Mouse (Mus musculus): Measurements from ENCODE around the gene Synpo2.
"Not testable (repeated sequence)": the region's sequence is repeated elsewhere in the genome, so short reads cannot be mapped to it uniquely, and the experiment has no call there.

Gene Synpo2

DNA sequence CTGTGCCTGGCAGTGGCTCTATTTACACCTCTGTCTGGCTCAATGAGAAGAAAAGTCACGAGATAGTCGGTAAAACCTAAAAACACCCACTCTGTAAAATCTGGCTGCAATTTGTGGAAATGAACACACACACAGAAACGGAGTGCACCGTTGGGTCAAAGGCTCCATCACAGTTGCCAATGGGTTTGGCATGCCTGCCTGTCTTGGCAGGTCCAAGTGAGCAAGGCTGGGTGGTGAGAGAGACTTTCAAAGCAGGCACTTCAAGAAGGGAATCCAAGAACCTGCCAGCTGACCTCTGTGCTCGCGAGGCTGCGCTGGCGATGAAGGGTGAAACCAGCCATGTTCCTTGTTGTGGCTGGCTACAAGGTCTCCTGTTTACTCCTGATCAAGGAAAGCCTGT lies 107.2 kb downstream of the Synpo2 start:
- peak; percentile 64 for DNase-seq

DNA sequence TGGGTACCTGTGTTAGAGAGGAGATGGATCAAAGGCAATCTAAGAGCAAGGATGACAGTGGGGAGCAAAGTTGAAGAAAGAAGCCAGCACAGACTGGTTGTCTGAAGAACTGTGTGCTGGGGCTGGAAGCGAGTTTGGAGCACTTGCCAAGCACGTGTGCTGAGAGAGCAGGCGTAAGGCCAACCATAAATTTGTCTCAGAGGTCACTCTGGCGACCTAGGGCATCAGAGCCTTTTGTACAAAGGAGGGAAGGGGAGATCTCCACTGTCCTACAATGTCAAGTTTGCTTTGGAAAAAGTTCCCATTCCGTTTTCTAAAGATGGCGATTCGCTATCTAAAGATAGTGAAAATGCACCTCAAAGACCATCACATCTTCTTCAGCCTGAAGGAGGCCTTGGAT lies 107.9 kb downstream of the Synpo2 start:
- no peak for DNase-seq

DNA sequence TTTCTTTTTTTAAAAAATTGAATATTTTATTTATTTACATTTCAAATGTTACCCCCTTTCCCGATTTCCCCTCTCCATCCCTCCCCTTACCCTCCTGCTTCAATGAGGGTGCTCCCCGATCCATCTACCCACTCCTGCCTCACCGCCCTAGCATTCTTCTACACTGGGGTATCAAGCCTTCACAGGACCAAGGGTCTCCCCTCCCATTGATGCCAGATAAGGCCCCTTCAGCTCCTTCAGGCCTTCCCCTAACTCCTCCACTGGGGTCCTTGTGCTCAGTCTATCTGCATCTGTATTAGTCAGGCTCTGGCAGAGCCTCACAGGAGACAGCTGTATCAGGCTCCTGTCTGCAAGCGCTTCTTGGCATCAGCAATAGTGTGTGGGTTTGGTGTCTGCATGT lies 109.2 kb downstream of the Synpo2 start:
- DNase-seq: not testable (repeated sequence)

DNA sequence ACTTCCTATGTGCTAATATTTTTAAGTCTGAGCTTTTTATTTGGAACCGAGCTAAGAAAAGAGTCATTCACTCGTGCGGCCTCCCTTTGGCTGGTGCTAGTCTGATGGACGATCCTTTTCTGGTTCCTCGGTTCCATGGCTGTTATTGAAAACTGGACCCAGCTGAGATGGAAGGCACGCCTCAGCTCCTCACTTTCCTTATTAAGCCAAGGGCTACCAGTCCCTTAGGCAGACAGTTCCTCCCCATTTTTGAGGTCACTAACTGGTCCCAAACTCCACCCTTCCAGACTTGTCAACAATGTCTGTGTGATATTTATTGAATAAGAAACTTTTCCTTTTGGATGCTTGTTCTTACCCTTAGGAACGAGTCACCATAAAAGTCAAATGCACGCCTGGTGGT lies 112.1 kb downstream of the Synpo2 start:
- no peak for DNase-seq

DNA sequence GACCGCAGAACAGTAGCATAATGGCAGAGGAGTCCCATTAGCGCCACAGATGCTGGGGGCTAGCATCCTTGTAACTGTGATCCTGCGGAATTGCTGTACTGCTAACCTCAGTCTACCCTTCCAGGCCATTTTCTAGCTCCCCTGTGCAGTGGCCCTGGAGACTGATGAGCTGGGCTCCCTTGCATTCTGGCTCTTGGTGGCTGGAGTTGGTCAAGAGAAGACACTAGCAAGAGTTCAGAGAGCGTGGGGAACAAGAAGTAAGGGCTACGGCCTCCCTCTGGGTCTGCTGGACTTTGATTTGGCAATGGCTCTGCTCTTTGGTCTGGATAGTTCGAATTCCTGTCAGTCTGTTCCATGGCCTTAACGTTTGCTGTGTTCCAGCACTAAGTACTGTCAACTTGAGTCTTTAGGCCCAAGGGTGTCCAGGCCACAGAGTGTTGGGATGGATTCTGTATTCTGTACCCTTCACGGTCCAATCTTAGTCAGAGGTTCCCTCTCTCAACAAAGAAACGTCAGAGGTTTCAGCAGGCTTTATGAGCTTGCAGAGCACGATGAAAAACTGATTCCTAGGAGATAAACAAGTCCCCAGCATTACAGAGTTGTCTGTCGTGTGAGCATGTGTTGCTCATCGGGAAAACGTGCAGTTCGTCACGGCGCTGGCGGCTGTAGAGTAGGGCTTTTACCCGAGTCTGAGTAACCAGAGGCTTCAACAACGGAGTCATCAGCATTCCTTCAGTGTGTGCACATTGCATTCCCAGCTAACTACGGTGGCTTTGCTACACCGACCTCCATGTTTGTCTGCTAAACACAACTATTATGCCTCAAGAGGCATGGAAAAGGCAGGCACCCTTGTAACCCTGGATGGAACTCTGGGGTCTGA lies 113.6 kb downstream of the Synpo2 start:
- no peak for DNase-seq

DNA sequence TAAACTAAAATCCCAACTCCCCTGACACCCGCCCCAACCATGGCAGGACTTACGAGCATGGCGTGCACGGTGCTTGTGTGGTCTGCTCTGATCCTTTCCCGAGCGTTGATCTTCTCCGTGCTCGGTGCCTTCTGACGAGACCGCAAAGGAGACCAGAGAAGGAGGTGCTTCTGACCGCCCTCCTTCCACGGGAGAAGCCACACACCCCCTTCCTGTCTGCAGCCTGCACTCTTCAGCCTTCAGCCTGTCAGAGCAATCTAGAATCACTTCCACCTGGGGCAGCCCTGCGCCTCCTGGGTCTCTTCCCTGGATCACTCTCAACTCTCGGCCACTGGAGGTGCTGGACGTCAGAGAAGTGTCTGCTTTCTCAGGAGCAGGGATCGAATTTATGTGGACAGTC lies 119.0 kb downstream of the Synpo2 start:
- no peak for DNase-seq

DNA sequence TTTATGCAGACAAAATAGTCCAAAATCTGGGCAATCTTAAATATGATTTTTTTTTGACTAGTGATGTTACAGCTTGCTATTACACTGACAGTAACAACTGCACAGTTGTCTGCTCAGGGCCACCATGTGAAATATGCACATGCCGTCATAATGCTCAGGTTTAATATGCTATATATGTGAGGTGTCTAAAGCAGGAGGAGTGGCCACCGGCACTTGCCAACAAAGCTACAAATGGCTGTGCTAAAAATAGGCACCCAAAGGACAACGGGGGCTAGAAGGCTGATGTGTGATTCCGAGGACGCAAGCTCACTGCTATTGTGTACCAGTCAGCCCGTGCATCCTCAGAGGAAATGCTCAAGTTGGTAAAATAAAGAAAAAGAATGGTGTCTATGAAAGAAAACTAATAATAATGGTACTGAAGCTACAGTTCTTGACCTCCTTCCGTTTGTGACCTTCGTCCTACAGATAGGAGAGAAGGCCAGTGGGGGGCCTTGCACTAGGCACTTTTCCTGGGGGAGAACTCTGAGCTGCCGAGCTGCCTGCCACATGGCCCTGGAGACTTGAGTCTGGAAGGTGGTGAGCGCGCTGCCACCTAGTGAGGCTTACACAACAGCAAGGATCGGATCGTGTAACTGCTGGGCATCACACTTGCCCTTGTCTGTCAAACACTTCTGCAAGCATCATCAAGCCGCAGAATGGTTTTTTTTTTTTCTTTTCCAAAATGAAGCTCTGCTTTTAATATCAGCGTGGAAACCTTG lies 120.0 kb downstream of the Synpo2 start:
- DNase-seq: peak; percentile 45

DNA sequence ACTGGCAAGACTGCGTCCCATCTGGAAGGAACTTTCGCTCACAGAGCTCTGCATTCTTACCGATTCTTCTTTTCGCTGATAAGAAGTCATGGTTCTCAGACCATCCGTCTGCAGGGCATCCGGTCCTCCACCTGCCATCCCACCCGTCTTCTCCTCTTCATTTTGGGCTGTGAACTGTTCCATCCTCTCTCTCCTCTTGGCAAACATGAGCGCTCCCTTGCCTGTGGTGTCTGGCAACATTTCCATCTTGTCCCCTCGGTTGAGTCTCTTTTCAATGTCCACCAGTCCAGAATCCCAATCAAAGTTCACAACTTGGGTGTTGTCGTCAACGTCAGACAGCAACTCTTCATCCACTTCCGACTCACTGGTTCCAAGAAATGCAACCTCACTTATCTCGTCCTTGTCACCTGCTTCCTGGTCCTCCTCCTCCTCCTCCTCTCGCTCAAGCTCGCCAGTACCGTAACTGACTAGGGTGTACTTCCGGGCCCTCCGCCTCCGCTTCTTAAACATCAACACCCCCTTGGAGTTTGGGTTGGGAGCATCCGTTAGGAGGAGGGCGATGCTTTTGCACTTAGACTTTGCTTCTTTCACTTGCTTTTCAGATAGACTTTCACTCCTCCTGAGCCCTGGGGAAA lies 121.8 kb downstream of the Synpo2 start:
- DNase-seq: no peak

DNA sequence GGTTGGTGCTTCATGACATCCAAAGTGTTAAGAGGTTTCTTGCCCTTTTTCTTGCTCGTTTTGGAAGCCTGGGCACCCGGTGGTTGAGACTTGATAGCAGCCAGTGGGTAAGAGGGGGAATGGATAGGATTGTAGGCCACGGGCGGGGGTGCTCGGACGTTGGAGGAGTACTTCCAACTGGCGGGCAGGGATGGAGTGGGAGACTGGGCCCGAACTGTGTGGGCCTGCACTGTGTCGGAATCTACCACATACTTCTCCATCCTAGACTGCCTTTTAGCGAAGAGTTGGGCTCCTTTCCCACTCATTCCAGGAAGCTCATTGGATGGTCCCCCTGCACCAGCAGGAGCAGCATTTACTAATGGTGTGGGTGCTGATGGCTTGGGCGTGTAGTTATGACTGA lies 123.2 kb downstream of the Synpo2 start:
- no peak for DNase-seq

DNA sequence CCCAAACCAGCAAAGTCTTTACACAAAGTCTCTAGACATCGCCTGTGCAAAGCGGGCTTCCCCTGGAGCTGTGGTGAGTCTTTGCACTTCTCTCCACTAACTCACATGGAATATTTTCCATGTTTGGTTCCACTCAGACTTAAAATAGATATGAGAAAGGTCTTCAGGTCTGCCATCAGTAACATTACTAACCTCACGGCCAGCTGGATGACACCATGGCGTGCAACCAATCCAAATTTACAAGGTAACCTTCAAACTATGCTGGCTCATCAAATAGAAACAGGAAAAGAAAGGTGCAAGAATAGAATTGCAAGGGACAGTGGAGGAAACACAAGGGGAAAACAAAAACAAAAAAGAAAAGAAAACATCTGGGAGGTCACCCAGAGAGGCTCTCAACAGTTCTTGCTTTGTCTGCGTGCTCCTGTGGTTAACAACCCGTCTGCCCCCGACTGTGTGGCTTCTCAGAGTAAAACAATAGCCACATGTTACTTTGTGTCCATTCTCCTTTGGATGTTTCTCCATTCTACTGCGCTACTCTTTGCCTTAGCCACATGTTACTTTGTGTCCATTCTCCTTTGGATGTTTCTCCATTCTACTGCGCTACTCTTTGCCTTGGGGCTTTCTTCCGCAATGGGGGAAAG lies 124.8 kb downstream of the Synpo2 start:
- DNase-seq: no peak

DNA sequence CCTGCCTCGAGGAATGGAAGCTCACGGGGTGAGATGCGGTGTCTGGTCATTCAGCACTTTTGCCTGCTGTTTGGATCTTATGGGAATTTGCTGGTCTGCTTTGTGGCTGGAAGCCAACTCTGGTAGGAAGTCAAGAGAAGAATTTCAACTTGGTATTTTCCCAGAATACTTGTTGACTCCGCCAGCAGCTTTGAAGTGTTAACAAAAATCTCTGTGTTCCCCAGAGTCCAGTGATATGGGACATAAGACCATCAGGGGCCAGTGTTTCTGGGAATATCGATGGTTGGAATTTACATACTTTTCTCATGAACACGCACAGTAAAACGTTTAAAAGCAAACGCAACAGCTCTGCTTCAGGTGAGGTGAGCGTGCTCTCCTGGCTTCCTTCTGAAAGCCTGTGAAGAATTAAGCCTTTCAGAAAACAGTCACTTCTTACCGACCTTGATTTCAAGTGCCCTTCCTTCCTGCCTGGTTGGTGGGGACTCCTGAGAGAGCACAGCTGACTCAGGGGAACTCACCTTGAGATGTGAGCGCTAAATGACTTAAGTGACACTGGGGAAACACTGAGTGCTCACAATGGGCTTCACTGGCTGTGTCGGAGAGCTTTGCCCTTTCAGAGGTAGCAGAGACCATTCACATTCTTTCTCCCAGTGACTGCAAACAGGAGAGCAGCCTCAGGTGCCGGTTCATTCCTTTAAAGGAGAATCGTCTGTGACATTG lies 128.0 kb downstream of the Synpo2 start:
- DNase-seq: no peak

DNA sequence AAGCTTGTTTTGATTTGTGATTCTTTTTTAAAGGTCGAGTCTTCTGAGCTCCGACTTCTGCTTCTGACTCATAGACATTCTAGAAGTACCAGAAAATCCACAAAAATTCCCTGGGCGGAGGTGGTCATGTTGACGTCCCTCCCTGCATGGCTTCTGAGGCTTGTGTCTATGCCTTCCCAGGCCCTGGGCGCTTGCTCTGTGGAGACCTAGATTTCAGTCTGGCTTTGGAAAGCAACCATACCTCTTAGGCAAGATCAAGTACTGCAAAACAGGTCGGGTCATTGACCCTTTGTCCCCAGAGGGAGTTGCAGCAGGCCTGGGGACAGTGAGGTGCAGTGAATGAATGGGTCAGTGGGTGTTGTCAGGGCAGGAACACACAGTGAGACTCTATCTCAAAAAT lies 131.6 kb downstream of the Synpo2 start:
- DNase-seq: no peak

DNA sequence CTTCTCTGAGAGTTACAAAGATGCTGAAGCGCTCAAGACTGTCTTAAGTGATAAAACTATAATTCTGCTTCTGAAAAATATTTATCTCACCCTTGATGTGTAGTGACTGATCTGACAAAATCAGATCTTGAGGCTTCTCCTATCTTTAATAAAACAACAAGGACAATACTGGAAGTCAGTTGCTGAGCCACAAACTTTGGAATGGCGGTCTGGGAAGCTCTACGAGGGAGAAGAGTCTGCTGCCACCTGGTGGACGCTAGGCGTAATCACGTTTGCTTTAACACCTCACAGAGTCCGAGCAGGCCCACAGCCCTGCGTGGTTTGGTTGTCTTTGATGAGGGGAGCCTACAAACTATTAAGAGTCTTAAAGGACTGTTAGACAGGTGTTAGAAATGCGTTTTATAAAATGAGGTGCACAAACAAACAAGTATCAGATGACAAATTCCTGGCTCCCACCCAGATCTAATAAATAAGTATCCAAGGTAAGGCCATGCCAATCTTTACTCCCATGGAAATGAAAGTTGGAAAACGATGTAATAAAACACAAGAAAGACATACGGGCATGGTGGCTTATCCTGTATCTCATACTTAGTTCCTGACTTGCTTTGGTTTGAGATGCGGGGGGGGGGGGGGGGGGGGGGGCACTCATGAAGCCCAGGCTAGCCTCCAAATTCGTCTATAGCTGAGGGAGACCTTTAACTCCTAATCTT lies 132.6 kb downstream of the Synpo2 start:
- DNase-seq: peak; percentile 83

DNA sequence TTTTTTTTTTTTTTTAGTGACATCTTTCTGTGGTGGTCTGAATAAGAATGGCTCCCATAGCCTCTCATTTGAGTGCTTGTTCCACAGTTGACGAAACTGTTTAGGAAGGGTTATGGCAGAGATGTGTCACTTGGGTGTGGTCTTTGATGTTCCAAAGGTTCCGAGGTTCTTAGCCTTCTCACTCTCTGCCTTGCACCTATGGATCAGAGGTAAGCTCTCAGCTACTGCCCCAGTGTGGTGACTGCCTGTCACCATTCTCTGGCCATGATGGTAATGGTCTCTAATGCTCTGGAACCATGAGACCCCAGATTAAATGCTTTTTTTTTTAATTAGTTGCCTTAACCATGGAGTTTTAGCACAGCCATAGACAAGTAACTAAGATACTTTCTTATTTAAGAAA lies 134.2 kb downstream of the Synpo2 start:
- no peak for DNase-seq

DNA sequence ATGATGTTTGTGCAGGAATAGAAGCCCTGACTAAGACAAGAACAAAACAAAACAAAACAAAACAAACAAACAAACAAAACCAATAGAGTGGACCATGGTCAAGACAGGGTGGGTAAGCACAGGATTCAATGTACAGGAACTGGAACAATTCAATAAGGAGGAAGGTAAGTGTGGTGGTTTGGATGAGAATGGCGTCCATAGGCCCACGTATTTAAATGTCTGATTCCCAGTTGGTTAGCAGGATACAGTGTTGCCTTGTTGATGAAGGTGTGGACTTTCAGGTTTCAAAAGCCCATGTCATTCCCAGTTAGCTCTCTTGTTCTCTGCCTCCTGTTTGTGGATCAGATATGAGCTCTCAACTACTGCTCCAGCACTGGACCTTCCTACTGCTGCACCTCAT lies 140.8 kb downstream of the Synpo2 start:
- DNase-seq: no peak

DNA sequence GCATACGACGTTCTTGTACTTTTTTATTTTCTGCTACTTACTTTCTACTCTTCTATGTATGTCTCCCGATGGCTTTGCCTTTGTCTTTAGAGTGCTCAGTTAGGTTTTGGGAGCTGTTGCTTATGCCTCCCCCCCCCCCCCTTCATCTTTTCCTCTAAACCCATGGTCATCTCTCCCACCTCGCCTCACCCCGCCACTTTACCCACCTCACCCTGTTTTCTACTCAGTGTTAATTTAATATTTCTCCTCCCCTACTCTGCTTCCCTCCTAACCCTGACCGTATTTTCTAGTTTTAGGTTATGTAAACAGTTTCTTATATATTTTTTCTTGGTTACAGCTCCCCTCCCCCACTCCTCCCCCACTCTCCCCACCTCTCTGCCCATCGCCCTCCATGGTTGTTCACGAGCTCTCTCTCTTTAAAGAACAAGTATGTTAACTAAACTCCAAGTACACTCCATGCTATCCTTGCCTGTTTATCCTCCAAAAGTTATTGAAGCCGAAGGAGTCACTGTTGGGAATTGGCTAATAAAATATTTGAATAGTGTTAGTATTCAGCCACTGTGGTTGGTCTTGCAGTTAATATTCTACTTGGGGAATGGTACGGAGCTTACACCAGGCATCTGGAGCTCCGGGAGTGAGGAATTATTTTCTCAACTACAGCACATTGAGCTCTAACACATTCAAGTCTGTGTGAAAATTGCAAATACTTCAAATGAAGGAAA lies 142.1 kb downstream of the Synpo2 start:
- DNase-seq: no peak

DNA sequence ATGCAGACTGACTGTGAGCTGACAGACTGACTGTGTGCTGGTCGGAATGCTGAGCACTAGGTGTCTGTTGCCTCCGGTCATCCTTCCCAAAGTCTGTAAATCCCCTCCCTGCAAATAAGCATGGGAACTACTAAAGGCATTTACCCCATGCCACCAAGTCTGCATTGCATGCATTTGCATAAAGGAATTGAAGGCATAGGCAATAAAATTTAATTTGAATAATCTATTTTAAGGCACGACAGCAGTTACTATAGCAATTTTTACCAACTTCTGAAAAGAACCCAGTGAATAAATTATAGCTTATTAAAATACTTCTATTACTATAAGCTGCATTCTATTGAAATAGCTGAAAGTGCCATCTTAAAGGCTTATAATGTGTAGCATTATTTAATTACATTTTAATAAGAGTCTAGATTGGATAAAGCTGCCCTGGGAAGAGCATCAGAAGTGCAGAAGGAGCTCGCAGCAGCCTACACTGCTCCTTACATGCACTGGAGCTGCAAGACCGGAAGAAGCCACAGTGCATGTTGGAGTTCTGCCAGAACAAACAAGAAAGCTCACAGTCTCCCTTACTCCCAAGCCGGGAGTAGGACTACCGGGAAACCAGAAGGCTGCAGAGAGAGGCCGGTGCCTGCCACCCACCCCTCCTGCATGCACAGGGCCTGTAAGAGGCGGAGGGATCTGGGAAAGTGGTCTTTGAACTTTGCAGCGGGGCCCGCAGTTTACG lies 142.9 kb downstream of the Synpo2 start:
- DNase-seq: peak; percentile 49

DNA sequence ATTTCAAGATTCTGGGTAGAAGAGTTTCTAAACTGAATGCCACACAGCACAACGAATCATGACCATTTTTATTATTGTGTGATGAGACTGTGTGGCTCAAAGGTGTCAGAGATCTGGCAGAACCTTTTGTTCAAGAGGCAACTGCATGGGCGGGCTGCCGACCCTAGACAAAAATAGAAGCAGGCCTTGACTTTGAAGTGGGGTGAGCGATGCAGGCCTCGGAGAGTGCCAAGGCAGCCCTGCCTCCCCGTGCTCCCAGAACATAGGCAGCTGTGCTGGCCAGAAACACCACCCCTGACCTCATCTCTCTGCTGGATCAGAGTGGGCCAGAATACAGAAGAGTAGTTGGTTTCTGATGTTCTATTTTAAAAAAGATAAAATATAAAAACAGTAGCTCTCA lies 143.5 kb downstream of the Synpo2 start:
- DNase-seq: peak; percentile 86

DNA sequence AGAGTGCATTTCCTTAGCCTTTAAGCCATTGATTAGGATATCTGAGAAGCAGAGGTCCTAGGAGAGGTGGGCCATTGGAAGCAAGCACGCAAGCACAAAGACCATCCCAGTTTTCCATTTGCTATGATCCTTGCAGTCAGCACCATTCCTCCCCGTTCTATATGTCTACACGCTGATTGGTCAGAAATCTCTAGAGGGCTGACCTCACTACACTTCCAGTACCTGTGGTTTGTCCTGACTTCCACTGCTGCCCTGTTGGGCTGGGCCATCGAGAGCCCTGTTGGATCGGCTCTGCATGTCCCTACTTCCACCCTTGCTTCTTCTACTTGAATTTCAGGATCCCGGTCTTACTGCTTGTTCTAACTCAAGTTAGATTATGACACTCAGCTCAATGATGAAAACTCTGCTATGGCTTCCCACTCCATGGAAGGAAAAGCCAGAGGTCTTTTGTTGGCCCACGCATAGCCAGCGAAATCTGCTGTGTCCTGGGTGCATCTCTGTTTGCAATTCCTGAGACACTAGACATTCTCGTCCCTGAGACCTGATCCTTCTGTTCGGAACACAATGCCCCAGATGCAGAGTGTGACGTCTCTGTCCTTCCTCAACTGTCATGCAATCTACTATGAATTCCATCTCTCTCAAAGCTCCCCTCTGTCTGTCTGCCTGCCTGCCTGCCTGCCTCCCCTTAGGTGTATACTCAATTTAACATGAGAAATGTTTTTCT lies 146.5 kb downstream of the Synpo2 start:
- no peak for DNase-seq

DNA sequence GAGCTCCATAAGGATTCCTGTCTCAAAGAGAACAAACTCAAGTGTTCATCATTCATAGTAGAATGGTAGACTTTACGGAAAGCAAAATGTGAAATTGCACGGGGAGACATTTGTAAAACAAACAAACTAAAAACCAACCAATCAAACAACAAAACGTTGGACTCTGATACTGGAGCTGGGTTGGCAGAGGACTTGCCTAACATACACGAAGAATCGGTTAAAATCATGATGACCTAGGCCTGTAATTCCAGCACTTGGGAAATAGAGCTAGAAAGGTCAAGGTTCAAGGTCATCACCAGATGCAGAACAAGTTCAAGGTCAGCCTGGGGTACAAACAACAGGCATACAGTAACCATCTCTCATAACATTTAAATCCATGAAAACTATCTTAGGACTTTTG lies 147.7 kb downstream of the Synpo2 start:
- no peak for DNase-seq
